Mouse (Mus musculus): ENCODE results near the gene Ppp6r3.

DNA sequence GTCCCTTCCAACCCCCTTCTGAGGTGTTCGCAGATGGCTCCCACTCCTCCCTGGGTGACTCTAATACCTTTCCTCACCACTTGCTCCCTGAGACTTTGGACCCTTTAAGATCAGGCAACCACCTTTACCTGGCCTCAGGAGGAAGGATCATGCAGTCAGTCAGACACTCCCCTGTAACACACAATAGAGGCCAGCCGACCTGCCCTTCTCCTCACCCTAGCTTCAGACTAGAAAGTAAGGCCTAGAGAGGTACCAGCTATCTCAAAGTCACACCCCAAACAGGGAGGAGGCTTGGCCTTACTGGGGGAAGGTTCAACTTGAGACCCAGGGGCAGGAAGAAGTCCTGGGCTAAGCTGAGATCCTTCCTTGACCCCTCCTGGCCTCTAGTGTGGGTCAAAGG lies 151.3 kb downstream of the Ppp6r3 start:
- no peak for TF ChIP-seq CTCF (IDR thresholded peaks at IDR 0.05; ENCODE audit: low read depth)
- no peak for TF ChIP-seq EP300 (IDR thresholded peaks at IDR 0.05; ENCODE audit: low read depth)

Measured in heart, postnatal 0 days (tissue).